Mouse (Mus musculus): ENCODE results near the gene Wdr82.

Wdr82 gene

GRCm38 (mm10) chr9:106170556-106171345 lies at the start of gene Wdr82:
Wdr82 (plus strand) TSS chr9:106170928.
- peak; percentile 93 to 96 for DNase-seq

- peak; percentile 27 to 67 for DNase-seq
Observed at GRCm38 (mm10) chr9:106123599-106123998, 47.1 kb upstream of the Wdr82 start.

GRCm38 (mm10) chr9:106126786-106127251 lies 43.9 kb upstream of the Wdr82 start:
- DNase-seq = no peak

GRCm38 (mm10) chr9:106129072-106129471 lies 41.7 kb upstream of the Wdr82 start:
- no peak for DNase-seq

DNA sequence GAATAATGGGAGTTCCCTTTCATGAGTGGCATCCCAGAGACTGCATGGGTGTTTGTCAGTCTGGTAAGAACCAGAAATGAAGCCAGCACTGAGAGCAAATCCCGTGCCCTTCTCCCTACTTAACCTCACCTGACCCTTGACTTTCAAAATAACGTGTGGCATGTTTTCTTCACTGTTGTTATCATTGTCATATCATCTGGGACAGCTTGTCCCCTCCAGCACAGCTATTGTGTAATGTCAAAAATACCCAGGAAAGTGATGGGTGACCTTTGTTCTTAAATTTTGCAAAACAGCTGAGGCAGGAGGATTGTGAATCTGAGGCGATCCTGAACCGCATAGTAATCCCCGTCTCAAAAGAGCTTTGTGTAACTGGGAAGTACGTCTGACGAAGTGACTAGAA lies 40.5 kb upstream of the Wdr82 start:
- DNase-seq = no peak

DNA sequence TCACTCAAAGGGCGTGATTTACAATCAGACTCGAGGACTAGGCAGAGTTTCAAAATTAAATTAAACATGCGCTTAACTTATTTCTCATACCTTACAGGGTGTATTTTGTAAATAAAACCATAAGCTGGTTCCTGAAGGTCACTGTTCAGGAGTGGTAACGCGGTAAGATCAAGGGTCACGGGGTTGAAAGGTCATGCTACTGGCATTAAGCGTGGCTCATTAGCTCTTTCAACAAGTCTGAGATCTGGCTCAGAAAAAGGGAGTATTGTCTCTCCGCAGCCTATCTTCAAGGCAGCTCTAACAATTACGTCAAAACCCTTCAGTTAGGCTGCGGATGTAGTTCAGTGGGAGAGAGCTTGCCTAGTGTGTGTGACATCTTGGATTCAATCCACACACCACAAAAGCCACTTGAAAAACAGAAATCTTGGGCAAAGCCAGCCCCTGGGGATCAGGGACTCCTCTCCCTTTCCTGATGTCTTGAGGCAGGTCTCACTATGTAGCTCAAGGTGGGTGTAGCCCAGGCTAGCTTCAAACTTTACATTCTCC lies 33.0 kb upstream of the Wdr82 start:
- DNase-seq = no peak

GRCm38 (mm10) chr9:106139763-106140162 lies 31.0 kb upstream of the Wdr82 start:
- DNase-seq = peak; percentile 38 to 64

GRCm38 (mm10) chr9:106141955-106142354 lies 28.8 kb upstream of the Wdr82 start:
- peak; percentile 79 to 82 for DNase-seq

DNA sequence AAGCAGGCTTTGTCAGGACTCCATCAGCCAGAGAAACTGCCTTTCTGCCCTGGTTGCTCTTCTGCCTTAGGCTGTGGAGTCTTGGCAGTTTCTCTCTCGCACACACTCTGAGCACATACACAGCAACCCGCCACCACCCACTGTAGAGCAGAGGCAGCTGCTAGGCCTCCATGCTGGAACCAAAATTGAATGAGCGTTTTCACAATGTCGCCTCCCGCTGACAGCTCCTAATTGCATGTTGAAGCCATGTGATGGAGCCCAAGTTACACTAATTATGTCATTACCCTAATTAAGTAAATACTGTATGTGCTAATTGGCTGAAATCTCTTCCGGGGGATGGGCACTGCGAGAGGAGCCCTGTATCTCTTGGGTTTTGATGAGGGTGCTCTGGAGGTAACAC lies 26.6 kb upstream of the Wdr82 start:
- DNase-seq = no peak

DNA sequence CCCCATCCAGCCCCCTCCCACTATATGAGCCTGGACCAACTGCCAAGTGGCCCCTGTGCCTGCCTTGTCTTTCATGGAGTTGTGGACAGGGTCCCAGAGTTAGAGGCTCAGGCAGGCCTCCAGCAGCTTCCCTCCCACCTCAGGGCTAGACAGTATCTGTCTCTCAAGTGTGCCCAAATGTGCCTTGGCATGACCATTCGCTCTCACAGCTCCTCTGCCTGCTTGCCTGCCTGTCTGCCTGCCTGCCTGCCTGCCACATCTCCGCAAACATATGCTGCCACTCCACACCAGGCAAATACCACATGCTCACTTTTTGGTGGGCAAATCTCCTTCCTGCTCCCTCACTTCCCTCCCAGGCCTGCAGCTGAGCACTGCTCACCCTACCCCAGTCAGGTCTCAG lies 25.1 kb upstream of the Wdr82 start:
- DNase-seq = no peak

GRCm38 (mm10) chr9:106147281-106147680 lies 23.4 kb upstream of the Wdr82 start:
- DNase-seq = no peak

- DNase-seq = no peak
Observed at GRCm38 (mm10) chr9:106147851-106148431, 22.8 kb upstream of the Wdr82 start.

GRCm38 (mm10) chr9:106148541-106149398 lies 22.0 kb upstream of the Wdr82 start:
- DNase-seq = peak in 1 of 2 experiments; percentile 47

GRCm38 (mm10) chr9:106149399-106149754 lies 21.4 kb upstream of the Wdr82 start:
- no peak for DNase-seq

DNA sequence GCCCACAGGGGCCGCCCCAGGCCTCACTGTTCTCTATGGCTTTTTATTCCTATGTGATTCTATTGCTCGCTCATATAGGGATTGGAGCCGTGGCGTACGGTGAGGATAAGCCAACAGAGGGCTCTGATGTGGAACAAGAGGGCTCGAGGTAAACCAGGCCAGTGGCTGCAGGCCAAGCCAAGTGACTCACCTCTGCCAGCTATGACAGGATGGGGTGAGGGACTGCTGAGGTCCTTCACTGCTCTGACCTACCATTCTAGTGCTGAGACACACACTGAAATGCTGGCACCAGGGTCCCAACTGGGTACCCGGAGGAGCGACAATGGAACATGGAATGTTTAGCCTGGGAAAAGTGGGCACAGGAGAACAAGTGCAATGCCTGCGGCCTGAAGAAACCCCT lies 16.6 kb upstream of the Wdr82 start:
- DNase-seq = peak; percentile 51 to 75

DNA sequence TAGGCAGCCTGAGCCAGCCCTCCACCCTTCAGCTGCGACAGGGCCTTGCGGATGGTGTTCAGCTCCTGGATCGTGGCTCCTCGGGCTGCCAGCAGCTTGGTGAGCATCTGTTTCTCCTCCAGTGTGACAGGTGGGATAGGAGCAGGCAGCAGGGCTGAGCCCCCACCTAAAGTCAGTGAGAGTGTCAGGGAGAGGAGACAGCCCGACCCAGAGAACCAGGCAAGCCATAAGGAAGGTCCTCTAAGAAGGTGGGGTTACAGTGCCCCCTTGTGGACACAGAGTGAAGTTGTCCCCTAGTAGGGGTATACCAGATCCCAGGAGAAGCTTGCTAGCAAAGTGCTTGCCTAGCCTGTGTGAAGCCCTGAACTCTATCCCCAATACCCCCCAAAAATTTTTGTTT lies 14.3 kb upstream of the Wdr82 start:
- peak; percentile 70 to 81 for DNase-seq

GRCm38 (mm10) chr9:106156921-106157622 lies 13.7 kb upstream of the Wdr82 start:
- no peak for DNase-seq

DNA sequence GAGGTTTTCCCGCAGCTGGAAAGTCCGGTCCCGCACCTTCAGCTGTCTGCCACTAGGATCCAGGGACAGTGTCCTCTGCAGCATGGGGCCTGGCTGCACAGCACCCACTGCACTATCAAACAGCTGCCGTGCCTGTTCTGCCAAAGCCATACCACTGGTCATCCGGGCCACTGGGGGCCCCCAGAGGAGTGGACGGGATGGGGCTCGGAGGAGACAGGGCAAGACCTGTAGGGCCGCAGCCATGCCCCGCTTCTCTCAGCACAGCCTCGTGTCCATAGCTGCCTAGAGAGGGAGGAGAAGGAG lies 13.2 kb upstream of the Wdr82 start:
- DNase-seq = no peak

DNA sequence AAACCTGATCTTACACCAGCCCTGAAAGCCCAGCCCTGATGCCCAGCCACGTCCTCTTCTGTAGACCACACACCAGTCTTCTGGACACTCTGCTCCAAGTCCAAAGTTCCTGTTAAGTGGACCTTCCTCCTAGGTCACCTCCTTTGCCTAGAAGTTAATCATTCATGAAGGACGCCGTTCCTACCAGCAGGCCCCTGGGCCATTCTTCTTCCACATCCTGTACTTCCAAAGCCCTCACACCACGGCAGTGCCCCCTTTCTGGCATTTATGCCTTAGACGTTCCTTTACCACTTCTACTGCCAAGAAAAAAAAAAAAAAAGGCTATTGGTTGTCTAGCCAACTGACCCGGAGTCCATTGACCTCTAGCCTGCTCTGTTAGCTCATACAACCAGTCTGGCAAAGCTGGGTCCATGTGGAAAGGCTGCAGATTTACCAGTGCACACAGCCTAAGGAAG lies 12.7 kb upstream of the Wdr82 start, which contains the start of gene Glyctk:
TSS of gene Glyctk (minus strand) at position 102 of the 455 bp plus-strand sequence.
- no peak for DNase-seq

- no peak for DNase-seq
Observed at GRCm38 (mm10) chr9:106159237-106159636, 11.5 kb upstream of the Wdr82 start.

GRCm38 (mm10) chr9:106159784-106160301 lies 10.9 kb upstream of the Wdr82 start:
- DNase-seq = peak; percentile 99

DNA sequence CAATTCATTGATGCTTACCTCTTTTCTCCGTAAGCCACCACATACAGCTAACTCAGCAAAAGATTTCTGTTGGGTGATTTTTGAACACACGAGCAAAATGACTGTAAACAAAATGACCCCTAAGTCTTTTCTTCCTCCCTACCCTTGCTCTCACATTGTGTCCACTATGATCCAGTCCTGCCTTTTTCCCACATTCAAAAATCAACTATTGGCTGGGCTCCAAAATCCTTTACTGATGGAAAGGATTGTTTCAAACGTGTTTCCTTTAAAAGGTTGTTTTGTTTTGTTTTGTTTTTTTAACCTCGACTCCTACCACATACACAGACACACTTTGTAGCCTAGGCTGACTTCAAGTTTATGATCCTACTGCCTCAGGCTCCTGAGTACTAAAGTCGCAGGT lies 10.3 kb upstream of the Wdr82 start:
- DNase-seq = no peak
